Mouse (Mus musculus) embryo, embryonic 10 days (tissue): ENCODE results near the gene Bdnf.

Experiments
- DNase-seq: peaks from one replicate; pipeline ENCODE4 v3.0.0-alpha.2; 2015; ENCODE audit warnings: low spot score

Gene Bdnf

GRCm38 (mm10) chr2:109674532-109674931, at the start of gene Bdnf:
Gene Bdnf (plus strand): TSS chr2:109674700.
- no peak for DNase-seq

- DNase-seq = no peak
Measured at GRCm38 (mm10) chr2:109626864-109627263, 47.6 kb upstream of the Bdnf start.

GRCm38 (mm10) chr2:109673509-109674455, 718 bp upstream of the Bdnf start:
- DNase-seq = peak; percentile 52

- no peak for DNase-seq
Measured at GRCm38 (mm10) chr2:109675051-109675450, 551 bp downstream of the Bdnf start.

GRCm38 (mm10) chr2:109675973-109676617, 1.6 kb downstream of the Bdnf start:
- peak; percentile 86 for DNase-seq

- no peak for DNase-seq
Measured at GRCm38 (mm10) chr2:109676618-109676974, 2.1 kb downstream of the Bdnf start.

- DNase-seq = peak; percentile 56
Measured at GRCm38 (mm10) chr2:109677221-109678089, 3.0 kb downstream of the Bdnf start.

GRCm38 (mm10) chr2:109678090-109678409, 3.5 kb downstream of the Bdnf start:
- DNase-seq = peak; percentile 88

GRCm38 (mm10) chr2:109678454-109678853, 4.0 kb downstream of the Bdnf start:
- no peak for DNase-seq

GRCm38 (mm10) chr2:109679446-109679845, 4.9 kb downstream of the Bdnf start:
- DNase-seq = no peak

GRCm38 (mm10) chr2:109681071-109681470, 6.6 kb downstream of the Bdnf start:
- no peak for DNase-seq

GRCm38 (mm10) chr2:109688661-109689060, 14.2 kb downstream of the Bdnf start:
- DNase-seq = no peak

- peak; percentile 44 for DNase-seq
Measured at GRCm38 (mm10) chr2:109692266-109693177, 18.0 kb downstream of the Bdnf start.

- peak; percentile 84 for DNase-seq
Measured at GRCm38 (mm10) chr2:109693178-109694115, 18.9 kb downstream of the Bdnf start.

- peak; percentile 30 for DNase-seq
Measured at GRCm38 (mm10) chr2:109694116-109694837, 19.8 kb downstream of the Bdnf start.

GRCm38 (mm10) chr2:109694838-109695225, 20.3 kb downstream of the Bdnf start:
- peak; percentile 92 for DNase-seq

GRCm38 (mm10) chr2:109697151-109697550, 22.7 kb downstream of the Bdnf start:
- DNase-seq = no peak

- no peak for DNase-seq
Measured at GRCm38 (mm10) chr2:109700291-109700690, 25.8 kb downstream of the Bdnf start.

GRCm38 (mm10) chr2:109703588-109703987, 29.1 kb downstream of the Bdnf start:
- DNase-seq = no peak
